Mouse (Mus musculus) cerebral cortex, adult 2 months (tissue): ENCODE measurements around the gene Wdr63.

ENCODE experiments used
- WGBS: fragments of 180-500 bp; shearing (Covaris S2); methylation state at CpG from one replicate; pipeline ENCODE4 v1.1.7; 2018; 5-methylcytosine and 5-hydroxymethylcytosine counted together

Gene Wdr63

GRCm38 (mm10) chr3:146053082-146053814 lies 54.7 kb downstream of the Wdr63 start:
- 72% methylated on average over 6 of the region's 6 CpGs for WGBS

- 37% methylated on average over 11 of the region's 11 CpGs for WGBS
These were observed 56.5 kb downstream of the Wdr63 start for GRCm38 (mm10) chr3:146051277-146052007.

- 96% methylated on average over 5 of the region's 5 CpGs for WGBS
These were observed 58.0 kb downstream of the Wdr63 start for GRCm38 (mm10) chr3:146049951-146050350.

- 36% methylated on average over 15 of the region's 15 CpGs for WGBS
These were observed 60.2 kb downstream of the Wdr63 start for GRCm38 (mm10) chr3:146047704-146048207.

- 88% methylated on average over 11 of the region's 11 CpGs for WGBS
These were observed 61.9 kb downstream of the Wdr63 start for GRCm38 (mm10) chr3:146046076-146046475.

- WGBS, result 66% methylated on average over 11 of the region's 11 CpGs
These were observed 63.0 kb downstream of the Wdr63 start for GRCm38 (mm10) chr3:146044977-146045376.

- 92% methylated on average over 11 of the region's 11 CpGs for WGBS
These were observed 66.5 kb downstream of the Wdr63 start for GRCm38 (mm10) chr3:146041382-146041781.

- 67% methylated on average over 12 of the region's 12 CpGs for WGBS
These were observed 68.6 kb downstream of the Wdr63 start for GRCm38 (mm10) chr3:146039132-146039903.

- 75% methylated on average over 15 of the region's 15 CpGs for WGBS
These were observed 70.0 kb downstream of the Wdr63 start for GRCm38 (mm10) chr3:146037906-146038305.

GRCm38 (mm10) chr3:146032976-146033375 lies 75.0 kb downstream of the Wdr63 start:
- WGBS, result 91% methylated on average over 5 of the region's 5 CpGs

- whole genome bisulfite sequencing, result 47% methylated on average over 5 of the region's 5 CpGs
These were observed 77.6 kb downstream of the Wdr63 start for GRCm38 (mm10) chr3:146030255-146030836.

GRCm38 (mm10) chr3:146029234-146029633 lies 78.7 kb downstream of the Wdr63 start:
- WGBS, result 92% methylated on average over 3 of the region's 3 CpGs

GRCm38 (mm10) chr3:146028406-146028805 lies 79.5 kb downstream of the Wdr63 start:
- WGBS, result 86% methylated on average over 2 of the region's 2 CpGs

GRCm38 (mm10) chr3:146027116-146027515 lies 80.8 kb downstream of the Wdr63 start:
- WGBS, result 68% methylated on average over 6 of the region's 6 CpGs

- WGBS, result 95% methylated on average over 6 of the region's 6 CpGs
These were observed 82.4 kb downstream of the Wdr63 start for GRCm38 (mm10) chr3:146025499-146025898.

GRCm38 (mm10) chr3:146024746-146025145 lies 83.2 kb downstream of the Wdr63 start:
- WGBS, result 88% methylated on average over 7 of the region's 7 CpGs

- 93% methylated on average over 9 of the region's 9 CpGs for WGBS
These were observed 85.7 kb downstream of the Wdr63 start for GRCm38 (mm10) chr3:146022232-146022631.

- 69% methylated on average over 9 of the region's 9 CpGs for WGBS
These were observed 90.4 kb downstream of the Wdr63 start for GRCm38 (mm10) chr3:146017521-146017920.

GRCm38 (mm10) chr3:146016979-146017378 lies 91.0 kb downstream of the Wdr63 start:
- WGBS, result 92% methylated on average over 13 of the region's 13 CpGs

- 96% methylated on average over 12 of the region's 12 CpGs for WGBS
These were observed 93.6 kb downstream of the Wdr63 start for GRCm38 (mm10) chr3:146014321-146014720.

- 96% methylated on average over 7 of the region's 7 CpGs for WGBS
These were observed 94.4 kb downstream of the Wdr63 start for GRCm38 (mm10) chr3:146013490-146013889.
